Mouse (Mus musculus) cortical plate, adult 2 months (tissue): ENCODE measurements around the gene Gm1330.
"Not testable (repeated sequence)": the region's sequence is repeated elsewhere in the genome, so short reads cannot be mapped to it uniquely, and the experiment has no call there.

ENCODE experiments used
- CTCF ChIP-seq: fragments of 200-500 bp; IDR thresholded peaks from 2 replicates; pipeline ENCODE4 v1.5.1; 2011; ENCODE audit warnings: mild to moderate bottlenecking, control low read depth, low read length; ENCODE audit not compliant: insufficient read depth; ENCODE audit errors: extremely low read depth
- POLR2A ChIP-seq: fragments of 200-500 bp; IDR thresholded peaks from 2 replicates; pipeline ENCODE4 v1.6.1; 2011; ENCODE audit warnings: mild to moderate bottlenecking, low read length, control low read depth; ENCODE audit not compliant: insufficient read depth; ENCODE audit errors: extremely low read depth

DNA sequence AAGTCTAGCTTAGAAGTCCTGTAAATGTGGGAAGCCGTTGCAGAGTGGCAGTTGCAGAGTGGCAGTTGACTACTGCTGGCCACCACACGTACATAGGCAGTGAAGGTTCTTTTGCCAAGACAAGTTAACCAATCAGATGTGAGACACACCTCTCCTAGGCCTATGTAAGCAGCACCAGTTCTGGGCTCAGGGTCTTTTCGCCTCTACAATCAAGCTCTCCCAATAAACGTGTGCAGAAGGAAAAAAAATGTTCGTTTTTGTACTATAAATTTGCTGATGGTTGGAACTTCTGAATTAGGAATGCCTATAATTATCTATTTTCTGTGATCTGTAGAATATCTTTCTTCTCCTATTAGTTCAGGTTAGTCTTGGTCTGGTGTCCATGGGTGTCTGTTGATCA lies 14.1 kb upstream of the Gm1330 start, which contains the start of gene Gm10750:
- TF ChIP-seq CTCF, POLR2A: not testable (repeated sequence)
